Mouse (Mus musculus): ENCODE measurements around the gene Etv2.
A peak's percentile ranks its signal among the peaks of the same experiment; 100 is the strongest.

The Etv2 gene

DNA sequence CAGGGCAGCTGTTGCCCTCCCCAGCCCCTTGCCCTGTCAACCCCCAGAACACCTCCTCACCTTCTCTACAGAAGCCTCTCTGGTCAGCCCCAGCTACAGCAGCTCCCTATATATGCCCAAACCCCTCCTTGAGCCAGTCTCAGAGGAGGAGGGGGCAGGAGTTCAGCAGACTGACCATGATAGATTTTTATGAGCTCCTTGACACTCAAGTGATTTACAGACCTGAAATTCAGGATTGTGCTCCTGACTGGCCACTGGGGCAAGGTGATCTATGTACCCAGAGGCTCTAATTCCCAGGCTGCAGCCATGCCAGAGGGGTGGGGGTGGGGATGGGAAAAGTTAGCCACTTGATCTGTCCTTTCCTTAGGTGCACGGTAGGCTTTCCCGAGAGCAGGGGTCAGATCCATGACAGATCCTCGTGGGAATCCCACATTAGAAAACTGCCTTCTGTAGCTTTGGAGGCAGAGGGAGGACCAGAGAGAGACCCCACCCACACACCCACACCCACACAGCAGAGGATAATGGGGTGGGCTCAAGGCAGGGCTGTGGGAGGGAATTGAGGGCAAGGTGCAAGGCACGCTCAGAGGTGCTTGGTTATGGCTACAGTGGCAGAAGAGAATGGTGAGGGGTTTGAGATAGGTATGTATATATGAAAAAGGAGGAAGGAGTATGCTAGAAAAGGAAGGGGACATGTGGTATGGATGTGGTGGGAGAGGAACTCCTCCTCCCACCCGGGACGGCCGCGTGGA is 22.8 kb downstream of the Etv2 start, which contains the start of gene Upk1a:
Gene Upk1a (minus strand): TSS at position 194 of the 749 bp plus-strand sequence.
- DNase-seq = no peak

DNA sequence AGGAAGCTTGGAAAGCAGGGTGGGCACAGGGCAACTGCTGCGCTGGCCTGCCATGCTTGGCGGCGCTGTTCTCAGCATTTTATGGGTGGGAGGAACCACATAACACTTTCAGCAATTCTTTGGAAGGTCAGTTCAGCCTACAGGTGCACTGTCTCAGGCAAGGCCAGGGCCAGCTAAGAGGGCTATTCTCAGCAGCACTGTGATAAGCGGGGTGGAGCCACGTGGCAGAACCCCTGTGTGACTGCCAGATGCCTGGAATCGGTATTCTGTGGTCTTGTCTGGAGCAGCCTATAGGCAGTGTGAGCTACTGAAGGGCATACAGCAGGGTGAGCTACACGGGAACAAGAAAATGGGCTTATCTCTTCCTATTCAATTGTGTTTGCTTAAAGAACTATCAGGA is 25.6 kb downstream of the Etv2 start:
- no peak for DNase-seq

DNA sequence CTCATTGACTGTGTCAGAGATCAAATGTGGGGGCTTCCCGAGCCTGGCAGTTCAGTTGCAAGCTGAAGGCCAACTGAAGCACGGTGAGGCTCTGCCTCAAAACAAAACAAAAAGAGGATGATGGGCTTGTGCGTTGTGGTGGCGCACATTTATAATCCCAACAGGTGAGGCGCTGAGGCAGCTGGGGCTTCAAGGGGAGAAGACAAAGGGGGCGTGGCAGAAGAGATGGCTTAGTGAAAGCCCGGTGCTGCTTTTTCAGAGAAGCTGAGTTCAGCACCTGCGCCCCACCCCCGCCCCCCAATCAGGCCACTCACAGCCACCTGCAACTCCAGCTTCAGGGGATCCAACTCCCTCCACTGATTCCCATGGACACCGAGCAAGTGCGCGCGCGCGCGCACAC is 27.2 kb downstream of the Etv2 start:
- no peak for DNase-seq

DNA sequence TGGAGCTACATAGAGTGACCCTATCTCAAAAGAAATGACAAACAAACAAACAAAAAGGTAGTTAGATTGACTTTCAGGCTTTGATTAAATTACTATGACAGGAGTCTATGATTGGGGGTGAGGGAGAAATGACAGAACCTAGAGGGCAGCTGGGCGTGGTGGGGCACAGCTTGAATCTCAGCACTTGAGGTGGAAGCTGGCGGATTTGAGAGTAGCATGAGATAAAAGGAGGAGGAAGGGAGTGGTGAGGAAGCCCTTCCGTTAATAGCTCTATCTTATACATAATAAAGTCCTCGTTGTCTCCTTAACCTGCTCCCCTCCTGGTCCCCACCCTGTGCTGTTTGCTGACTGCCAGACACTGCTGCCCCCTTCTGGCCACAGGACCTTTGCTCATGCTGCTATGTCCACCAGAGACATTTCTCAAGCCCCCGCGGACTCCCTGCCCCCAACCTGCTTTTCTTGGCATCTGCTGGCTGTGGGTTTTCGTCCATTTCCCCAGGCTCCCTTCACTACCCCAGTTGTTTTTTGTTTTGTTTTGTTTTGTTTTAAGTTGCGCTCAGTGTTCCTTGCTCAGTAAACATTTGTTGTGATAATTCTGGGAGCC is 27.8 kb downstream of the Etv2 start:
- peak; percentile 74 for DNase-seq

DNA sequence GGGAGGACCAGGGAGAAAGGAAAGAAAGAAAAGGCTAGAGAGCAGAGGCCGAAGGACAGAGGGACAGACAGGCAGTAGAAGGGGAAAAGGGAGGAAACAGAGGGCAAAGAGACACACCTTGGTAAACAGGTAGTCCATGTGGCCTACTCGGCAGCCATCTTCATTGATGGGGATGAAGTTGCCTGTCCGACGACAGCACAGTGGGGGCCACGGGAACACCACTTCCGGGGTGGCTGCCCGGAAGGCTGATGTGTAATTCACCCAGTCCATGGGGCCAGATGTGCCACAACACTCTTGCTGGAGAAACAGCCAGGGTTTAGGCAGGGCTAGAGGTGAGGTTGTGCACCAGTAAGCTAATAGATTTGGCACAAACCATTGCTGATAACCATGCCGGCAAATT is 30.7 kb downstream of the Etv2 start:
- DNase-seq = no peak

DNA sequence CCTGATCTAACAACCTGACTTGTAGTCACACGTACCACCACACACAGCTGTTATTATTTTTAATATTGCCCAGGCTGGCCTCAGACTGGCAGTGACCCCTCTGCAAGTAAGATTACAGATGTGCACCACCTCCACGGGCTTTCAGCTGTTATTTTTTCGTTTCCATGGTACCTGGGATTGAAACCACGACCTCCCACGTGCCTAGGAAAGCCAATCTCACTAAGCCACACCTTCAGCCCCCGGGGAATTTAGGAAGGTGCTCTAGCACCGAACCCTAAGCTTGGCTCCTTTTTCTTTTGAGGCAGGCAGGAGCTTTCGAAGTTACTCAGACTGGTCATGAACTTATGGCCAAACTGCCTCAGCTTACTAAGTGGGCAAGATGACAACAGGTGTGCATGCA is 31.2 kb downstream of the Etv2 start:
- DNase-seq = no peak

DNA sequence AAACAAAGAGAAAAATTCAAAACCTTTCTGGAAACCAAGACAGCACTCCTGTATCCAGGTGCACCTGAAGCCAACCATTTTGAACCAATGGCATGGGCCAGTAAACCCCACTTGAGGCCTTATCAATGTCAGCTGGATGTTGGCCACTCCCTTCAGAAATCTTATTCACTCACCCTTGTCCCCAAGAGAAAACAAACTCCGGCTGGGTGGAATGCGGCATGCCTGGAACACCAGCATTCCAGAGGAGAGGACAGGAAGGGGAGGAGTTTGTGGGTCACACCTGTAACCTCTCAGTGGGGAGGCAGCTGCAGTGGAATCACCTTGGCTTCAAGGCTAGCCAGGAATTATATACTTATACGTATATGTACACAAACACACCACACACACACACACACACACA is 33.1 kb downstream of the Etv2 start:
- peak; percentile 79 for DNase-seq

DNA sequence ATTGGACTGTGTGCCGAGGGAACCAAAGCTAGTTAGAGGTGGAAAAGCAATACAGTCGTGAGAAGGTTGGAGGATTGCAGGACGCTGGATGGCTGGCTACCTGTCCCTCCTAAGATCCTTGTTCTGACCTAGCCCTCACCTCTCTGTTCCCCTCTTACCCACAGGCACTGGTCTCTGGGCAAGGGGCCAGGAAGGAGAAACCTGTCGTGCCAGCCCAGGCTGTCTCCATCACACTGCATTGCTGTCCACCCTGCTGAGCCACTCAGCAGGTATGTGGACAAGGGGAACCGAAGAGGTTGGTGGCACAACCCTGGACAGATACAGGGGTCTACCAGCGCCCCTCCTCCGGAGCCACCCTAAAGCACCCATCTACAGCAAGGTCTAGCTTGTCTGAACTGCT is 35.0 kb downstream of the Etv2 start:
- DNase-seq = peak; percentile 64

DNA sequence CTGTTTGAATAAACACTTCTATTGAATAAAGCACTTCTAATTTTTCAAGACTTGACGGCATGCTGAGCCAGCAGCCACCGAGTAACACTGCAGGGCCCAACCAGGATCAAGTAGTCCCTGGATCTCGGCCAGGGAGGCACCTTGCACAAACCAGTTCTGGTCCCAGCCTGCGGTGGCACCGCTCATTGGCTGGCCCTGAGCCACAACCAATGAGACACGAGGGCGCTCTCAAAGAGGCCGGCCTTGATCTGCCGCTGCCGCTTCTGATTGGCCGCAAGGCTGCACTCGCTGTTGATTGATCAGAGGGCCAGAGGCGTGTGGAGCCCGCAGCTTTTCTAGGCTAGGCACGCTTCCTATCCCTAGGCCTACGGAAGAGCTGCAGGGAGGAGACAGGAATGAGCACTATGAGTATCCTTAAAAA is 35.7 kb downstream of the Etv2 start:
- DNase-seq = peak; percentile 97

DNA sequence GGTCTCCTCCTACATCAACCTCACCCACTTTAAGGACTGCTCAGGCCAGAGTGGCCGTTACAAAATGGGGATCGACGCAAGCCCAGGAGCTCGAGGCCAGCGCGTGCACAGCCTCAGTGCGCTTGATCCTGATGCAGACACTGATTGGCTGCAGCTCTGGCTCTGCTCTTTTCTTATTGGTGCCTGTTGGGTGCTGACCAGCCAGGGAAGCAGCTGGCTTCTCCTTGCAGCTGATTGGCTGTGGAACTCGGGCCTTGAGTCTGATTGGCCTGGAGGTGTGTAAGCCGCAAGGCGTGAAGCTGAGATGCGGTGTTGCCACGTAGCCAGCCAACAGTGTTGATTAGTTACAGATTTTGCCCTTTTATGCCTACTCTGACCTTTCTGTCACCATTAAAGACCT is 36.9 kb downstream of the Etv2 start, which contains the start of gene Zbtb32:
Gene Zbtb32 (minus strand): TSS at position 124 of the 400 bp plus-strand sequence.
- DNase-seq = no peak

DNA sequence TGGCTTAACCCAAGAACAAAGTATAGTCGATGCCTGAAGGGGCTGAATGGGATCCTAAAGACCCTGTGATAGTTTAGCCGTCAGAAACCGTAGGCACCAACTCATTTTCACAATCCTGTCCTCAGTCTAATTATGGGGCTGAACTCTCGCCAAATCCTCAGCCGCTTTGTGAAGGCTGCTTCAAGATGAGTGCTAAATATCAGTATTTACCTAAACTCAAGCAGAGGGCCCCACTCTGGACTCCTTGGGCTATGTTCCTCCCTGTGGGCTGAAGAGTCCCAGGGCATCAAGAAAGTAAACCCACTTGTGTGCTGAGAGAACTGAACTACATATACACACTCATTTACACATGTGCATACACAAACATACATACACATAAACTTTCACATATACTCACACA is 38.8 kb downstream of the Etv2 start:
- no peak for DNase-seq

DNA sequence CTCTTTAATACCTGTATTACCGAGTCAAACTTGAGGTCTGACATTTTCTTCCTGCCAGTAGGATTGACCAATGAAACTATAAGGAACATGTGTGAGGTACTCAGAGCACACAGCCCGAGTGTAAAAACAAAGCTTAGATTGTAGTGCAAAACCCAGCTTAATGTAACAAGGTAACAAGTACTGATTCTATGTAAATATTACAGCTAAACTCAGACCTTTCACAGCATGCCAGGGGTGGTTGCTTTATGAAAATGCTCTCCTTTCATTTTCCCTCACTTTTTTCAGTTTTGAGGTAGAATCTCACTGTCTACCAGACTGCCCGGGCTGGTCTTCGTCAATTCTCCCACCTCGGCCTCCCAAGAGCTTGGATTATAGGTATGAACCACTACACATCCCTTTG is 39.6 kb downstream of the Etv2 start:
- DNase-seq = no peak

DNA sequence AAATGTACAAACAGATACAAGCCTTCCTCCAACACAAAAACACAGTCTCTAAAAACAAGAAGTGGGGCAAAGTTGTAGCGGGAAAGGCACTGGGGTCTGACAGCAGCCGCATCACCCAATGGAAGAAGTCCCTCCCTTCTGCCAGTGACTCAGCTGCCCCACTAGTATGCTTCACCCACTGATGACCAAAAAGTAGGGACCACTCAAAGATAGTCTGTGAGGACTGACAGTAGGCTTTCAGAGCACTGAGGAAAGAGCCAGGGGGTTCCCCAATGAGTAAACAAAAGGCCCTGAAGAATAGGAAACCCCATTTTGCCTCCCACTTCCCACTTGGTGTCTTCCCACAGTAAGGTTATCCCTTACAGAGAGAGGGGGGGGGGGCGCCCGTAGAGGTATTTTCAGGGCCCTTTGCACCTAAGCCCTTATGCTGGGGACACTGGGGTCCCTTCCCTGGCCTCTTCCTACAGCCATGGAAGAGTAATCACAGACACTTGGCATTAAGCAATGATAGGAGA is 41.1 kb downstream of the Etv2 start:
- DNase-seq = no peak

DNA sequence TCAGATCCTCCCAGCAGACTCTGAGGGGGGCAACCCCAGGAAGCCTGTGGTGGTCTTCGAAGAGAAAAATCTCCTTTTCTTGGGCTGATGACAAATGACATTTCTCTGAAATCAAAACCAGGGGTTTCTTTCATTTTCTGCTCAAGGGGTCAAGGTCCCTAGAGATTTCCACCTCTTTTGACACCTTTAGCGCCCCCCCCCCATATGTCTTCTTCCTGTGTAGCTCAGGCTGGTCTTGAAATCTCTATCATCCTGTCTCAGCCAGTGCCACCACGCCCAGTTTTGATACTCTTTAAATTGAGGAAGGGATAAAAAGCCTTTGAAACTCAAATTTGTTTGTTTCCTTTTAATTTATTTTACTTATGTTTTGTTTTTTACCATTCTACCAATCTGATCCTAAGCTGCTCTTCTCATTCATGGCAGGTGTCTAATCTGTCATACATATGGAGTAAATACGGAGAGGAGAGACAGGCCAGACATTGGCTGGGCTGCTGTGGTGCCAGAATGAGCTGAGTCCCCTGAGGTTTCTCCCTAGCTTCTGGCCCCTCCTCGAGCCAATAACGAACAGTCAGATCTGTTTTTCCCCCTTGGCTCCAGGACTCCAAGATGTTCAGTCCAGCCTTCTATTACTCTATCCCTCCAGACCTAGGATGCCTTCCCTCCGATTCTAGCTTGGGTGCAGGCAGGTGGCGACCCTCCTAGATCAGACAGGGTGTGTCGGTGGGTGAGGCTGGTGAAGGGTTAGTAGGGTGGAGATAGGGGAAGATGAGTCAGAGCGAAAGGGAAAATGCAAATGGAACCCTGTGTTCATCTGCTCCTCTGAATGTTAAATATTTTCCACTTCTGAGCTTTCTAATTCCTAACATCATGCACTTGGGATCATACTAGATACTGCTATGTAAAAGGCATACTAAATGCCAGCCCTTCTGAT is 41.8 kb downstream of the Etv2 start:
- no peak for DNase-seq

DNA sequence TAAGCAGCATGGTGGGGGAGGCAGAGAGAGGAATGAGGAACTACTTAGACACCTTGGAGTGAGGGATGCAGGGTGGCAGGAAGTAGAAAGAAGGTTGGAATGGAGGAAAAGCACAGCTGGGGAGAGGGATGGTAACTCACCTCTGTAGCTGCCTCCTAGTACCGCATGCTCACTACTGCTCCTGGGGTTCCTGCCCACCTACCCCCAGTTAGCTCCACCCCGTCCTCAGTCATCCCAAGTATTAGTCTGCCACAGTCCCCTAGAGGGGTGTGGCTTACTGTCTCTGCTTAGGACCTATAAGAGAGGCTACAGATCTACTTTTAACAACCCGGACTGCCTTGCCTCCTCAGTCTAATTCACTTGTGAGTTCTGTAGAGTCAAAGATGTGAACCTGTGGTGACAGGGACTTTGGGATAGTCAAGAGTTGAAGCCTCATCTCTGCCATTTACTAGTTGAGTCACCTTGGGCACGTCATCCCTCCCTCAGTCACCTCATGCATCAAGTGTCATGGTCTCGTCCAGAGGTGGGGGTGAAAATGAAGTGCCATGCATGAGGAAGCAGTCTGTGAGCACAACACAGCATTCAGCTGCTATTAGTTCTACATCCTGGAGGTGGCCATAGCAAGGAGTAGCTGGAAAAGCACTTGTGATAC is 42.8 kb downstream of the Etv2 start:
- DNase-seq = no peak

DNA sequence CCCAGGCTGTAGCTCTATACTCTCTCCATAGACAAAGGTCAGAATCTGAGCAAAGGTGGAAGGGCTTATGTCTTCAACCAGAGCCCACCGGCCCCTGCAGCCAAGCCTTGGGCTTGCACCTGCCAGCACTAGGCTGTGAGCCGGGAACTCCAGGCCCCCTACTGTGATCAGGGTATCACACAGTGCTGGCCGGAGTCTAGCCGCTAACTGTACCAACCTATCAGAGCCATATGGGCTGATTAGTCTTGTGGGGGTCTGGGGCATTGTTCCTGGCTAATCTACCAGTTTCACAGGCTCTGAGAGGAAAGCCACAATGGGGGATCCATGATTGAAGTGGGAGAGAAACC is 44.1 kb downstream of the Etv2 start:
- DNase-seq = no peak

DNA sequence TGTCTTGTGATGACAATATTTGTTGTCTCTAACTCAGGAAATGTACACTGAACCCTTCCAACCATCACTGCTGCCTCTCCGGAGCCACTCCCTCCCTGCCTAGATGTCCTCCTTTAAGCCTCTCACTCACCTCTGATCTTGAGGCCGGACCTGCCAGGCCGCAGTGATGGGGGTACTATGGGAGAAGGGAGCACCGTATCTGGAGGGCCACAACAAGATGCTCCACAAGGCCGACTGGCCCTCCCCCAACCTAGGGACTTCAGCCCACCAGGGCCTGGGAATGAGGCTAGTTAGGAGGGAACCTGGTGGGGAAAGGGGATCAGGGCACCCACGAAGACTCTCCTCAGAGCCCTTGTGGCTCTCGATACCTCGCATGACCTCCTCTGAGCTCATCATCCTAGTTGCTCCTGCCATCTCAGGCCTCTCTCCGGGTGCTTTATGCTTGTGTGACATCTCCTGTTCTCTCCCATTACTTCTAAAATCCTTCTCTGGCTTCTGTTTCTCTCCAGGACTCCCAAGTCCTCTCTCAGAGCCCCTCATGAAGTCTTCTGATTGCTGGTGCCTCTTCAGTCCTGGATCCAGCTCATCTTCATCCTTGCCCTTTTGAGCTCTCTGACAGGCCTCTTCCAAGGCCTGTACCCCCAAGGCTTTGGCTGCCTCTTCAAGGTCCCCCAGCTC is 44.6 kb downstream of the Etv2 start:
- DNase-seq = no peak

DNA sequence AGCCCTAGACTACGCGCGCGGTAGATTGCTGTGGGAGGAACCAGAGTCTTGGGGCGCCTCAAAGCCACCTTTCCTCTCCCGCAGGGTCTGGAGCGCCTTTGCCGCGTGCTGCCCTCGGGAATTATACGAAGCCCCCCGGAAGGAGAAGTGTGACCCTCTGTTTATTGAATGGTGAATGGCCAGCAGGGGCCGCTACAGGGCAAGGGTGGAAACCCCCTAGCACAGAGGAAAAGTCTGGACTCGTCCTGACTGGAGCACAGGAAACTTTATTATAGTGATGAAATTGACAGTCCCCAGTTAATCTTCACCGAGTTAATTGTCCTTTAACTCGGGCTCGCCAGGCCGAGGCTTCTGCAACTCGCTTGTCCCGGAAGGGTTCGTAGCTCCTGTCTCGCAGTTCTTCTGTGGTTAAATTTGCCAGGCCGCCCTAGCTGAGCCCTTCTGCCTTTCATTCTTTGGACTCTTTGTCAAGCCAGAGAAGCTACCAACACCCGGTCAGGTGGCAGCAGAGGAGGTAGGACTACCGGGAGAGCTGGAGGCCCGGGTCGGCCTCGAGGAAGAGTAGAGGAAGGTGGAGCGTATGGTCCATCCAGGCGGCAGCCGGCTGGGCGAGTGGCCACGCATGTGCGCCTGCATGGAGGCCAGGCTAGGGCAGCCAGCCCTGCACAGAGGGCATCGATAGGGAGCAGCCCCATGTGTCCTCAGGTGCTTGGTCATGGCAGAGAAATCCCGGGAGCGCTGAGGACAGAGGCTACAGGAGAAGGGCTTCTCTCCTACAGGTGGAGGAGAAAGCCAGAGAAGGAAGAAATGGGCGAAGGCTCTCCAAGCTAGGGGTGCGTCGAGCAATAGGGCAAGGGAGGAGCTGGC is 46.0 kb downstream of the Etv2 start:
- peak; percentile 89 for DNase-seq

DNA sequence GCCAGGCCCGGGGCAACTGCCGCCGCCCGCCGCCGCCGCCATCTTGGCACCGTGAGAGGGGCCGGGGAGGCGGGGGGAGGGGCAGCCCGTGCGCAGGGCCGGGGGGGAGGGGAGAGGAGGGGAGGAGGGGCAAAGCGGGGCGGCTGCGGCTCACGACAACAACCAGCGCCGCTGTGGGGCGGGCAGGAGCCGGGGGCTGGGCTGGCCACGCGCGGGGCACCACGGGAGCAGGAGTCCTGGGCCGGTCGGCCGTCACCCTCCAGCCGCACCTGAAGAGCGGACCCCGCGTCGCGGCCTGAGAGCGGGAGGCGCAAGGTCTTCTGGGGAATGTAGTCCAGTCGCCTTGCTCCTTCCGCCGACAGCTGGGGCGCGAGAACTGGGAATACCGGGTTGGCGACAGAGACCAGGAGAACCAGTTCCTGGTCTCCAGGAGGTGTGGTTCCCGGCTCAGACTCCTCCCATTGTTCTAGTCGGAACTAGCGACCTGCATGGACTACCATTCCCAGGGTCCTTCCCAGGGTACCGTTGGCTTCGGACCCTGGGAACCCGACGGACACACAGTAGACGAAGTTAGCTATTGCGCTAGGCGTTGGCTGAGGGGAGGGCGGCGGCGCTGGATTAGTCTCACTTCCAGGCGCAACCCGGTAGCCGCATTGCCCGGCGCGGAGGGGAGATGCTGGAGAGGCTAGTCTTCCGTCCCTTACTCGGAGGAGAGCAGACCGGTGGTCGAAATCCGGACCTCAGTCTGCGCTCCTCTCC is 46.8 kb downstream of the Etv2 start, which contains the start of gene Kmt2b:
Gene Kmt2b (minus strand): TSS at position 51 of the 759 bp plus-strand sequence.
- peak; percentile 98 for DNase-seq
